Mouse (Mus musculus) liver, postnatal 0 days (tissue): ENCODE data around the gene Lsm6.

ENCODE experiments used
- CTCF ChIP-seq: sonication (generic); IDR thresholded peaks from 2 replicates; pipeline ENCODE4 v1.5.1; 2016; ENCODE audit warnings: antibody characterized with exemption, low read depth
- EP300 ChIP-seq: IDR thresholded peaks from 2 replicates; pipeline ENCODE4 v1.6.1; 2016; ENCODE audit warnings: antibody characterized with exemption, low read depth, mild to moderate bottlenecking

DNA sequence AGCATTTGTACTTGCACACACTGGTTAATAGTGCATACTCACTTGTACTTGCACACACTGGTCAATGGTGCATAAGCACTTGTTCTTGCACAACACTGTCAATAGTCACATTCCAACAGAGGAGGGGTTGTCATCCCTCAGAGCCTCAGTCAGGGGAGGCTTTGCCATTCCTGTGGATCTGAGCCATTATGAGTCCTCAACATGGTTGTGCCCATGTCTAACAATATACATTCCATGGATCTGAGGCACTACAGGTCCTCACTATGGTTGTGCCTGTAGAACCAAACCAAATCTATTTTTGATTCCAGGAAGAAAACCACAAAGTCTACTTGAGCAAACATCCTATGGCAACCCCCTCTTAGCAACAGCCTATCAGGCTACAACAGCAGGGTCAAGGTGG lies 61.8 kb downstream of the Lsm6 start:
- no peak for TF ChIP-seq CTCF
- TF ChIP-seq EP300 = no peak
